Mouse (Mus musculus): Measurements from ENCODE around the gene Uvrag. TPM values are rescaled to one million over a fixed set of nuclear protein-coding genes. Genes with fewer than 3 reads are reported as not detected.

Uvrag gene
- polyA plus RNA-seq, 1 experiment from 2014 or later, result 15.6 TPM

DNA sequence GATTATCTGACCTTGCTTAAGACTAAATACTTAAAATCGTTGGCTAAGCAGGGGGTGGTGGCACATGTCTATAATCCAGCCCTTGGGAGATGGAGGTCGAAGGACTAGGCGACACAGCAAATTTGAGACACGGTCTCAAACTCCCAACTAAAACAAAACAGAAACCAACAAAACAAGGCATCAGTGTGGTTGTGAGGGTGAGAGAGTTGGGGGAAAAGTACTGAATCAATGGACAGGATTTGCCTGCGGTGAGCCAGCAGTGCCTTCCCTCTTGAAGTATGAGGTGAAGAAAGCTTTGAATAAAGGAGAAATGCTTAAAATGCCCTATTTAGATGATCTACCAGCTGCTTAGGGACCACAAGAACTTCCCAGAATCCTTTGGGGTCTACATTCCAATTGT, 247.8 kb downstream of the Uvrag start:
- Histone ChIP-seq H3K4me3 (replicated peaks) (no peak overlapping the region), H3K9ac (replicated peaks) (no peak overlapping the region), H3K4me1 (peaks cover 48% of the 10 kb centered on the region), H3K36me3 (no peaks in the 10 kb centered on the region), H3K4me2 (no peak overlapping the region), H3K27ac (replicated peaks) (no peak overlapping the region), H3K9me3 (replicated peaks) (no peaks in the 10 kb centered on the region), H3K27me3 (replicated peaks) (no peaks in the 10 kb centered on the region; the same call in 1 of the 2 replicates)
- ATAC-seq (ENCODE audit: low FRiP score), result no peak
- WGBS, result 94% methylated on average over 5 of the region's 5 CpGs

DNA sequence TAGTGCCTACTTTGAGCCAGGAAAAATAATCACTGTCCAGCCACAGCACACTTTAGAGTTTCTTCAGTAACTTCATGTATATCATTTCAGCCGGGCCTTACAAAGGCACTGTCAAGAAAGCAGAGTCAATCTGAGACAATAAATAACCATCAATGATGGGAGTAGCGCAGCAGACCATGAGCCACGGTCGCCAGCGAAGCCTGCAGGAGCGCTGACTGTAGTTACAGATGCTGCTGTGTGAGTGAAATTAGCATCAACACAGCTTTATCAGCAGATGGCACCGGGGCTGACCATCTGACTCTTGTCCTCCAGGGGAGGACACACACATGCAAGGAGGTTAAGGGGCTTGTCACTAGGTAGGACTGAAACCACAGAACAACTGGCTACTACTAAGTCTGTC, 251.7 kb downstream of the Uvrag start:
- Histone ChIP-seq H3K4me3 (replicated peaks) (no peak overlapping the region), H3K9ac (replicated peaks) (no peak overlapping the region), H3K27me3 (replicated peaks) (no peaks in the 10 kb centered on the region; the same call in 1 of the 2 replicates), H3K4me1 (peaks cover 34% of the 10 kb centered on the region), H3K27ac (replicated peaks) (peak overlapping the region; percentile 51), H3K9me3 (replicated peaks) (no peaks in the 10 kb centered on the region), H3K4me2 (no peak overlapping the region), H3K36me3 (no peaks in the 10 kb centered on the region)
- ATAC-seq (ENCODE audit: low FRiP score), result peak; percentile 54; the same call in 1 of the 2 replicates
- 24% methylated on average over 7 of the region's 7 CpGs for WGBS

DNA sequence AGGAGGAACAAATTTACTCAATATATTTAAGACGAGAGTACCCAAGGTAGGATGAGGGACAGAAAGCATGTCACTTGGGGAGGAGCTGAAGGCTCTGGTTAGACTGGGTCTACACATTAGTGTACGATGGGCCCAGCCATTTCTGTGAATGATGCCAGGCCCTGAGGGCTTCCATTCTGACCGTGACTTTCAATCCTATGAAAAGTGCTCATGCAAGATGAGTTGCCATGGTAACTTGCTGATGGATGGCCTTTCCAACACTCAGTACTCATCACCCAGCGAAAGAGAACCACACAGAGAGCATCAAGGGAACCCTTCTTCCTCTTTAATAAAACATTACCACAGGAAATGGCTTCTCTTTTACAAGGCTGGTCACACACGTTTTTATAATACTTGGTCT, 252.1 kb downstream of the Uvrag start:
- peaks cover 34% of the 10 kb centered on the region for H3K4me1 ChIP-seq
- no peaks in the 10 kb centered on the region for H3K36me3 ChIP-seq
- no peak overlapping the region for H3K9ac ChIP-seq (replicated peaks)
- no peak overlapping the region for H3K4me3 ChIP-seq (replicated peaks)
- no peaks in the 10 kb centered on the region for H3K9me3 ChIP-seq (replicated peaks)
- peak overlapping the region; percentile 51 for H3K27ac ChIP-seq (replicated peaks)
- H3K27me3 ChIP-seq (replicated peaks), result no peaks in the 10 kb centered on the region; the same call in 1 of the 2 replicates
- peak; percentile 74 for ATAC-seq (ENCODE audit: low FRiP score)
- 16% methylated on average over 5 of the region's 5 CpGs for WGBS
- H3K4me2 ChIP-seq, result no peak overlapping the region

DNA sequence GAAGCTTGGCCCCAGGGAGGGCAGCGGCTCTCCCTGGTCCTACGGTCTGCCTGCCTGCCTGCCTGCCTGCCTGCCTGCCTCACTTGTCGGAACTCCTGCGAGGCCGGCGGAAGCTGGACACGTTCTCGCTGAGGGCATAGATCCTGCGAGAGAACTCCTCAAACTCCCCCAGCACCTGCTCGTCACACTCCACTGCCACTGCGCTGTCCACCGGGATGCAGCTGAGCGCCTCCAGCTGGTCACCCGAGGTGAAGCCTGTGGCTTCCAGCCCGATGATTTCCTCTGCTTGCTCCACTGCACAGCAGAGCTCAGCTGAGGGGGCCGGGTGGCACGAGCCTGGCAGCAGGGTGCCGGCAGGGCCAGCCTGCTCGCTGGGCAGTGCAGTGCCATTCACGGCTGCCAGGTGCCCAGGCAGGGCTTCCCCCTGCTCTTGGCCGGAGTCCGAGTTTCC, 253.1 kb downstream of the Uvrag start:
- Histone ChIP-seq H3K27ac (replicated peaks) (peak overlapping the region; percentile 51; the same call in 1 of the 2 replicates), H3K36me3 (no peaks in the 10 kb centered on the region), H3K9me3 (replicated peaks) (no peaks in the 10 kb centered on the region), H3K4me2 (no peak overlapping the region), H3K9ac (replicated peaks) (no peak overlapping the region), H3K4me1 (peaks cover 34% of the 10 kb centered on the region), H3K27me3 (replicated peaks) (no peaks in the 10 kb centered on the region; the same call in 1 of the 2 replicates), H3K4me3 (replicated peaks) (no peak overlapping the region)
- 0 out of 2 replicates have a peak, but pooled peaks have one; percentile 30 for ATAC-seq (ENCODE audit: low FRiP score)
- 39% methylated on average over 22 of the region's 22 CpGs for WGBS

DNA sequence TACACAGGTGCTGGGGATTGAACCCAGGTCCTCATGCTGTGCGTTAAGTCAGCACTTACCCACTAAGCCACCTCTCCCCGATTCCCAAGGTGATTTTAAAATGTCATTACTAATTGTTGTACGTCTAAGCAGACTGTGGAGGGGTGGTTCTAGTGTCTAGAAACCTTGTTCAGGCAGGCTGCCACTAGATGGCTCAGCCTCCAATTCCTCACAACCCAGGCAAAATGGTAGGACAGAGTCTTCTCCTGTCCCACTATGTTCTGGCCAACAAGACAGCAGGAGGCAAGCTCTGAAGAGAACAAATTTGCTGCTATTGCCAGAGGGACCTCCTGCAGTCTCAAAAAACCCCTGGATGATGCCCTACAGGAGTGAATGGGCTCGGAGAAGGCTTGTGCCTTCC, 259.1 kb downstream of the Uvrag start:
- H3K9me3 ChIP-seq (replicated peaks), result no peaks in the 10 kb centered on the region
- 62% methylated on average over 4 of the region's 4 CpGs for WGBS
- no peaks in the 10 kb centered on the region for H3K27me3 ChIP-seq (replicated peaks)
- H3K4me1 ChIP-seq, result 0 out of 2 replicates have a peak, but pooled peaks cover 5% of the 10 kb centered on the region
- no peak for ATAC-seq (ENCODE audit: low FRiP score)
- H3K4me3 ChIP-seq (replicated peaks), result no peak overlapping the region
- no peak overlapping the region for H3K27ac ChIP-seq (replicated peaks)
- no peak overlapping the region for H3K9ac ChIP-seq (replicated peaks)
- no peak overlapping the region for H3K4me2 ChIP-seq
- no peaks in the 10 kb centered on the region for H3K36me3 ChIP-seq

DNA sequence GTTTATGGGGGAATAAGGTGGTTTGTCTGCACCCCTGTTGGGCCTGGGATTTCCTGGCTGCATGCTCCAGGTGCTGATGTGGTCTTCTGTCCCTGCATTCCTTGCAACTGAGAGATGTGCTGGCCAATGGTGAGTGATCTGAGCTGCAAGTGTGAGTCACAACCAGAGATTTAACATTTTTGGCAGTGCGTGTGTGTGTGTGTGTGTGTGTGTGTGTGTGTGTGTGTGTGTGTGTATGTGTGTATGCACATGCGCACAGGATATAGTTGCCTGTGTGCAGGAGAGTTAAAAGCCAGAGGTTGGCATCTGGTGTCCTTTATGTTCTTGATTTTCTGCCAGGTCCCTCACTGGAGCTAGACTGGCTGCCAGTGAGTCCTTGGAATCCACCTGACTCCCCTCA, 261.8 kb downstream of the Uvrag start:
- no peak overlapping the region for H3K4me2 ChIP-seq
- no peaks in the 10 kb centered on the region for H3K36me3 ChIP-seq
- no peak overlapping the region for H3K4me3 ChIP-seq (replicated peaks)
- H3K9ac ChIP-seq (replicated peaks), result no peak overlapping the region
- ATAC-seq (ENCODE audit: low FRiP score), result no peak
- H3K27me3 ChIP-seq (replicated peaks), result no peaks in the 10 kb centered on the region
- WGBS, result 79% methylated on average over 2 of the region's 2 CpGs
- no peak overlapping the region for H3K27ac ChIP-seq (replicated peaks)
- H3K9me3 ChIP-seq (replicated peaks), result no peaks in the 10 kb centered on the region
- H3K4me1 ChIP-seq, result peaks cover 23% of the 10 kb centered on the region; the same call in 1 of the 2 replicates

DNA sequence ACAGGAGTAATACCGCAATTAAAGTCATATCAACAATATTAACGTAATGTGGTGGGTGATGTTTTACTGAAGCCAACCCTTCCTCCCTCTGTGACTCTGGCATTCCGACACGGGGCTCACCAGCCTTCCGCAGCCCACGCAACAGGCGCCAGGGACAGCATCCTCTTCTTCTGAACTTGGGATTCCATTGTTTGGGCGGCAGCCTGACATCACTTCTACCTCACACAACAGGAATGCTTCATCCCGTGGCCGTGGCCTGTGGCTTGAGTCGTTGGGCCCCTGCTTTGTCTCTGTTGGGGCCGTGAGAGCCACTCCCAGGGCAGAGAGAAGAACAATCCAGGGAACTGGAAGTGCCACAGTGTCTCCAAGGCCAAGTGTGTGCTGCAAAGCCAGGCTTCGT, 264.8 kb downstream of the Uvrag start:
- no peak overlapping the region for H3K4me3 ChIP-seq (replicated peaks)
- 35% methylated on average over 13 of the region's 13 CpGs for WGBS
- H3K9ac ChIP-seq (replicated peaks), result no peak overlapping the region
- H3K9me3 ChIP-seq (replicated peaks), result no peaks in the 10 kb centered on the region
- no peaks in the 10 kb centered on the region for H3K36me3 ChIP-seq
- peaks cover 24% of the 10 kb centered on the region for H3K4me1 ChIP-seq
- H3K4me2 ChIP-seq, result no peak overlapping the region
- no peak overlapping the region for H3K27ac ChIP-seq (replicated peaks)
- 0 out of 2 replicates have a peak, but pooled peaks have one; percentile 4 for ATAC-seq (ENCODE audit: low FRiP score)
- no peaks in the 10 kb centered on the region; the same call in 1 of the 2 replicates for H3K27me3 ChIP-seq (replicated peaks)

DNA sequence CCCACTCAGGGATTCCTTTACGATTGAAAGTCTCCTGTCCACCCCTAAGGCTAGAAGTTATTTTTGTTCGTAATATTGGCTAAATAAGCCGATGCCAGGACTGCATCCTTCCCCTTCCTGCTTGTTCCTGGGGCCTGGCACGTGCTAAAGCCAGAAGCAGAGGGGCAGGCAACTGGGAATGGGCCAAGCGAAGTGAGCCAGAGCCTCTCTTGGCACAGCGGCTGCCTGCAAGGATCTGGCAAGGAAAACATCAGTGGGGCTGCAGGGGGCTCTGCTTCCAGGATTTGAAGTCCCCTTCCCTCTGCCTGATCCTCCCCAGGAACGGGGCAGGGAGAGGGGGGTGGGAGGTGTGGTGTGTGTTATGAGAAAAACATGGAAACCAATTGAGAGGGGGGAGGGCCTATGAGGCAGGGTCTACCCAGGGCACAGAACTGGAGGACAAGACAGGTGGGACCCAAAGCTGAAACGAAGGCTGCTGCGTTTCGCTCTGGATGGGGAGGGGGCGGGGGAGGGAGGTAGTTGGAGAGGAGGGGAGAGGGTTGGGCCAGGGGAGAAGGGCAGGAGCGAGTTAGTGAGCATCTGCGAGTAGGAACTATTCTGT, 265.5 kb downstream of the Uvrag start:
- Histone ChIP-seq H3K4me2 (peak overlapping the region; percentile 22; the same call in 1 of the 2 replicates), H3K36me3 (no peaks in the 10 kb centered on the region), H3K4me3 (replicated peaks) (no peak overlapping the region), H3K9me3 (replicated peaks) (no peaks in the 10 kb centered on the region), H3K27me3 (replicated peaks) (no peaks in the 10 kb centered on the region; the same call in 1 of the 2 replicates), H3K27ac (replicated peaks) (no peak overlapping the region), H3K4me1 (peaks cover 30% of the 10 kb centered on the region), H3K9ac (replicated peaks) (no peak overlapping the region)
- WGBS, result 33% methylated on average over 13 of the region's 13 CpGs
- no peak for ATAC-seq (ENCODE audit: low FRiP score)

DNA sequence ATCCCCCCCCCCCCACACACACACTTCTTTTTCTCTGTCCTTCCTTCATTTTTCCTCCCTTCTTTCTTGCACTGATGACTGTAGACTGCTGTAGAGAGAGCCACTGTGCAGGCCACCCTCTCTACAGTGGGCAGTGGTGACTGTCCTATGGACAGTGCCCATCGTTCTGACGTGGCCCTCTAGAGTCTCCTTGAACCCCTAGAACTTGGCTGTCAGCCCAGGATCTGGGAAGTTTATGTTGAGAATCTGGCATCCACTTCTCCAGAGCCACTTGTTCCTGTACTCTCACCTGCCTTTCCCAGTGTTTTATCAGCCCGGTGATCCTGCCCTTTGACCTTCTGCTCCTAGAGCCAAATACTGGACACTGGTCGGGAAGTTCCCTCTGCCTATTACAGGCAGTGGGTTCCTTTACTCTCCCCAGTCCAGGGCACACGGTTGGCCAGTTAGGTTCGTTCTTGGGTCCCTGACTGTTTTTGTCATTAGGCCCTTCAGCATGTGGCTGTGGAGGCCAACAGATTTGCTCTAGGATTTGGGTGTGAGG, 266.5 kb downstream of the Uvrag start:
- Histone ChIP-seq H3K36me3 (no peaks in the 10 kb centered on the region), H3K4me1 (peaks cover 30% of the 10 kb centered on the region), H3K27me3 (replicated peaks) (no peaks in the 10 kb centered on the region; the same call in 1 of the 2 replicates), H3K9ac (replicated peaks) (no peak overlapping the region), H3K27ac (replicated peaks) (no peak overlapping the region), H3K9me3 (replicated peaks) (no peaks in the 10 kb centered on the region), H3K4me2 (no peak overlapping the region), H3K4me3 (replicated peaks) (no peak overlapping the region)
- ATAC-seq (ENCODE audit: low FRiP score), result no peak
- WGBS, result 68% methylated on average over 6 of the region's 6 CpGs

DNA sequence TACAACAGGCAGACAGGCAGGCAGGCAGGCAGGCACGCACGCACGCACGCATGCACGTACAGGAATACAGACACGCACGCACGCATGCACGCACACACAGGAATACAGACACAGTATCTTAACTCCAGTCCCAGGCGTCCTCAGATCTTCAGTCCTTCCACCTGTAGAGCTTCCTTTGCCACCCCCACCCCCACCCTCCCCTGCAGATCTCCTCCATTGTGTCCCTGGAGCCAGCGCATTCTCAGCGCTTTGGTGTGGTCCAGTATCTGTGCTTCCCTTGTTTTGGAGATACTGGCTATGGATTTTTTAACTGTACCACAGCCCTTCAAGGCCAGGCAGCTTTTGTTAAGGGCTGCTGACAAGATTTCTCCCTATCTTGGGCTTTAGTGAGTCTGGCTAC, 267.6 kb downstream of the Uvrag start:
- peaks cover 30% of the 10 kb centered on the region for H3K4me1 ChIP-seq
- no peaks in the 10 kb centered on the region for H3K9me3 ChIP-seq (replicated peaks)
- no peak overlapping the region for H3K4me2 ChIP-seq
- H3K4me3 ChIP-seq (replicated peaks), result no peak overlapping the region
- H3K27ac ChIP-seq (replicated peaks), result no peak overlapping the region
- no peaks in the 10 kb centered on the region for H3K36me3 ChIP-seq
- no peaks in the 10 kb centered on the region; the same call in 1 of the 2 replicates for H3K27me3 ChIP-seq (replicated peaks)
- no peak for ATAC-seq (ENCODE audit: low FRiP score)
- 87% methylated on average over 12 of the region's 12 CpGs for WGBS
- H3K9ac ChIP-seq (replicated peaks), result no peak overlapping the region

DNA sequence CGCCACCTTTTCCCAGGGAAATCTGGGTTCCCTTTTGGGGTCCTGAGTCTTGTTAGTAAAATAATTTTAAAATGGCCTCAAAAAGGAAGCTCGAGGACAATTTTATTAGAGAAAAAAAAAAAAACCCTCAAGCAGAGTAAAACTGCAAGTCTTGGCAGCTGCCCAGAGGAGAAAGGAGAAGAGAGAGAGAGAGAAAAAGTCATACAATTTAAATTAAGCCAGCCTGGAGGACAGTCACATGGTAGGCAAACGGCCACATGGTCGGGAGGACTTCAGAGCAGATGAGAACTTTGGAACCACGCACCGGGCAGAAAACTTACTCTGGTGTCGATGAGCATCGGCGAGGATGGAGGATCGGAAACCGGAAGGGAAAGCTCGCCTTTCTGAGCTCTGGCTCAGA, 269.1 kb downstream of the Uvrag start:
- WGBS, result 74% methylated on average over 12 of the region's 12 CpGs
- Histone ChIP-seq H3K4me3 (replicated peaks) (no peak overlapping the region), H3K36me3 (no peaks in the 10 kb centered on the region), H3K9ac (replicated peaks) (no peak overlapping the region), H3K27me3 (replicated peaks) (no peaks in the 10 kb centered on the region; the same call in 1 of the 2 replicates), H3K9me3 (replicated peaks) (no peaks in the 10 kb centered on the region), H3K27ac (replicated peaks) (no peak overlapping the region), H3K4me1 (peaks cover 34% of the 10 kb centered on the region), H3K4me2 (no peak overlapping the region)
- no peak for ATAC-seq (ENCODE audit: low FRiP score)

DNA sequence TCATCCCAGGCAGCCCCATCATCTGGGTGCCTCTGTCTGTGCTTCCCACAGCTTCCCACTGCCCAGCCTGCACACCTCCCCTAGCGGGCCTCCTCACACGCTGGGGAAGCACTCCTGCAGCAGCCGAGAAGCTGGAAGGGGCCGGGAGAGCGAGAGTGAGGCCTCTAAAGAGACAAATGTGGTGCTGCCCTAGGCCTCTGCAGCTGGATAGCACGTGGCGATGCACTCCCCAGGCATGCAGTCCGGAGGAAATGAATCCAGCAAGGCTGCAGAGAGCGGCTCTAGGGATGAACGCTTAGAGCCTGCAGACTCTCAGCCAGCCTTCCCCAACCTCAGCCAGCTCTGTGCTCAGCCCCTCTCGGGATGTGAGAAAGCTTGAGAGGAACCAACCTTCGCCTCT, 270.1 kb downstream of the Uvrag start:
- Histone ChIP-seq H3K36me3 (no peaks in the 10 kb centered on the region), H3K4me1 (peaks cover 31% of the 10 kb centered on the region), H3K4me3 (replicated peaks) (no peak overlapping the region), H3K4me2 (no peak overlapping the region), H3K9ac (replicated peaks) (no peak overlapping the region; the same call in 1 of the 2 replicates), H3K27me3 (replicated peaks) (no peaks in the 10 kb centered on the region; the same call in 1 of the 2 replicates), H3K9me3 (replicated peaks) (no peaks in the 10 kb centered on the region), H3K27ac (replicated peaks) (no peak overlapping the region)
- 32% methylated on average over 12 of the region's 12 CpGs for WGBS
- ATAC-seq (ENCODE audit: low FRiP score), result no peak

Data from neural tube, embryonic 15.5 days (tissue).